8 mouse cellular contexts compared by ENCODE assay signal in the genomic region with DNA sequence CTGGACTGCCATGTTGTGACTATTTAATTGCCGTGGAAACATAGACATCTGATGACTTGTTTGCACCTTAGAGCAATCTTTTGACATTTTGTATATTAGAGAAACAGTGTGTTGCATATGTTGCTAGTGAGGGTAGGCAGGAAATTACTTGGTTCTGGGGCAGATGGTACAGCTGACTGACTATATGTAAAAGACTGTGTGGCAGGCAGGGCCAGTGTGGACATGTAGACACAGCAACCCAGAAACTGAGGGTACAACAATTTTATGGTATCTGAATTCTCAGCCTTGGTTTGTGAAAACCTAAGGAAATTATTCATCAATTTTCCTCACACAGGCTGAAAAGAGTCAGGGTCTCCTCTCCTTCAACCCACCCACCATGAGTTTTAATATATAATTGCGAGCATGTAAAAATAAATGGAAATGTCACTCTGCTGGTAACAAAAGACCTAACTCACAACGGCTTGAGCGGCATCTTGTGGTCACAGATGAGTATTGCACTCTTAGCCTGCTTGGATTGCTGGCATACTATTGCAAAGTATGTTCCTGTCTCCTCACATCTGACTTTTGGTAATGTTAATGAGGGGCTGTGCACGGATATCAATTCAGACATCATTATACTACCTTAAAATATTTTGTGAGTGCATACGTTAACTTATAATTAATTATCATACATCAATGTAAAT.
DNase-seq lines count a peak whose midpoint lies in the region; ATAC-seq and TF ChIP-seq lines count a peak whose summit lies in the region.

No protein-coding gene starts in this region.

- no peak overlapping the region for H3K27ac ChIP-seq in kidney, embryonic 16.5 days (ENCODE audit: low read length)
- H3K27ac ChIP-seq in hindbrain, postnatal 0 days = no peak overlapping the region

- H3K27me3 ChIP-seq in kidney, embryonic 16.5 days (ENCODE audit: insufficient read depth, low read length) = no peaks in the 10 kb centered on the region
- H3K27me3 ChIP-seq in hindbrain, postnatal 0 days (ENCODE audit: insufficient read depth, low read length) = no peaks in the 10 kb centered on the region

- DNase-seq in kidney, adult 11 months = peak; percentile 3
- peak; percentile 88 for DNase-seq in brain, embryonic 14.5 days (ENCODE audit: low read depth)
- peak; percentile 88 for DNase-seq in hindbrain, postnatal 0 days (ENCODE audit: low spot score)
- DNase-seq in left cerebral cortex, postnatal 14 days (ENCODE audit: low spot score in 2 of 2) = peak; percentile 76 to 83
- DNase-seq in neural tube, embryonic 10.5 days (ENCODE audit: extremely low spot score, low spot score) = peak; percentile 59
- peak; percentile 4 to 5 for DNase-seq in thymus, postnatal 36 days

- H3K4me3 ChIP-seq in kidney, embryonic 16.5 days (ENCODE audit: low read length) = no peak overlapping the region
- H3K4me3 ChIP-seq in hindbrain, postnatal 0 days (ENCODE audit: low read length) = no peak overlapping the region

- ATAC-seq in kidney, embryonic 16.5 days (ENCODE audit: low FRiP score, low TSS enrichment) = no peak
- ATAC-seq in erythroid progenitor cell, adult 5-6 weeks (replicated peaks; ENCODE audit: low FRiP score, poor library complexity, severe bottlenecking) = 0 out of 2 replicates have a peak, but pooled peaks have one; percentile 63
- peak; percentile 70 for ATAC-seq in hindbrain, postnatal 0 days

- H3K4me2 ChIP-seq in kidney, embryonic 16.5 days (replicated peaks; ENCODE audit: low read depth, low read length) = no peak overlapping the region
- H3K4me2 ChIP-seq in hindbrain, postnatal 0 days (ENCODE audit: low read depth, low read length) = no peak overlapping the region

- H3K4me1 ChIP-seq in kidney, embryonic 16.5 days (ENCODE audit: insufficient read depth, low read length) = peaks cover 11% of the 10 kb centered on the region
- H3K4me1 ChIP-seq in hindbrain, postnatal 0 days (ENCODE audit: insufficient read depth, low read length) = no peaks in the 10 kb centered on the region

- H3K9ac ChIP-seq in kidney, embryonic 16.5 days (replicated peaks; ENCODE audit: low read length) = no peak overlapping the region
- no peak overlapping the region for H3K9ac ChIP-seq in hindbrain, postnatal 0 days (replicated peaks; ENCODE audit: low read length)

- no peak for TF ChIP-seq POLR2A in brain, embryonic 14.5 days (IDR thresholded peaks at IDR 0.05; ENCODE audit: borderline replicate concordance, extremely low read depth, insufficient read depth, insufficient read length, poor library complexity, severe bottlenecking)

- 17% methylated on average over 6 of the region's 6 CpGs for WGBS in kidney, embryonic 16.5 days
- WGBS in hindbrain, postnatal 0 days = 12% methylated on average over 6 of the region's 6 CpGs

- intact Hi-C loops in left cerebral cortex, postnatal 14 days (cut with DNase I) = loop anchor here (5.0 to 10.0 kb wide), 3 partner anchors 580 to 1633 kb away; a partner anchor contains a TSS

- no peaks in the 10 kb centered on the region for H3K36me3 ChIP-seq in kidney, embryonic 16.5 days (ENCODE audit: insufficient read depth, low read length)
- H3K36me3 ChIP-seq in hindbrain, postnatal 0 days (ENCODE audit: insufficient read depth, low read length) = no peaks in the 10 kb centered on the region

- peak; percentile 85 for TF ChIP-seq CTCF in brain, embryonic 14.5 days (IDR thresholded peaks at IDR 0.05; ENCODE audit: borderline replicate concordance, extremely low read depth, insufficient read depth, insufficient read length)
- TF ChIP-seq CTCF in hindbrain, postnatal 0 days (IDR thresholded peaks at IDR 0.05; ENCODE audit: low read depth) = peak; percentile 96

- no peaks in the 10 kb centered on the region for H3K9me3 ChIP-seq in kidney, embryonic 16.5 days (ENCODE audit: low read length)
- H3K9me3 ChIP-seq in hindbrain, postnatal 0 days (ENCODE audit: low read length) = no peaks in the 10 kb centered on the region

Comparison
In these comparisons a context has a peak if more than half of its experiments do, and no peak if none do; other contexts are left out.
1. DNase-seq: peak in every context shown above with its lines; median percentile 88 in brain, embryonic 14.5 days; 88 in hindbrain, postnatal 0 days; 80 in left cerebral cortex, postnatal 14 days; 59 in neural tube, embryonic 10.5 days; 4 in thymus, postnatal 36 days; 3 in kidney, adult 11 months.